Mouse (Mus musculus): ENCODE data around the gene Catsperz. TPM values are rescaled to one million over a fixed set of nuclear protein-coding genes. Genes with fewer than 3 reads are reported as not detected.

Catsperz gene
- polyA plus RNA-seq, 1 experiment from 2014 or later, result 1.4 TPM

DNA sequence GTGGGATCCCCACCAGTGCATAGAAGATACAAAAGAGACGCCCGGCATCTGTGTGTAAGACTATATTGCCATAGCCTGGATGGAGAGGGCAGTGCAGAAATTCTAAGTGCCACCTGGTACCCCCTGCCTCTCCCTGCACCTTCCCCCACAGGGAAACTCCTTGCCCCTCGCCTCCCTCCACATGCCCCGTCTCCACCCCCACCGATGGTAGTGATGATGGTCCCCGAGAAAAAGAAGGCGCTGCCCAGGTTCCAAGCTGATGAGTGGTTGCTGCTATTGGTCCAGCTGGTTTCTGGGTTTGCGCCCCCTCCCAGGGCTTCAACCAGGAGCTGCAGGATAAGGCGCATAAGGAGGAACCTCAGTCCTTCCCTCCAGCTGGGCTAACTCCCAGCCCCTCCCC is 2.9 kb upstream of the Catsperz start:
- ATAC-seq (ENCODE audit: insufficient number of reproducible peaks, insufficient read depth, low FRiP score, low read depth), result no peak
- H3K9me3 ChIP-seq (ENCODE audit: control insufficient read depth, low read length), result peaks cover 5% of the 10 kb centered on the region; the same call in 1 of the 2 replicates
- no peak overlapping the region for H3K4me3 ChIP-seq (ENCODE audit: control insufficient read depth in 1 of 2, insufficient read depth in 1 of 2, low read depth in 1 of 2, low read length in 2 of 2)
- peaks cover 78% of the 10 kb centered on the region for H3K27me3 ChIP-seq (ENCODE audit: control insufficient read depth, insufficient read depth, low read length)
- 13% methylated on average over 9 of the region's 9 CpGs for whole genome bisulfite sequencing
- H3K4me1 ChIP-seq (ENCODE audit: control insufficient read depth in 2 of 2, insufficient read depth in 2 of 2, low read length in 2 of 2), result peaks cover 2 to 24% of the 10 kb centered on the region in 2 experiments; a peak in 3 of 4 replicates
- no peak overlapping the region for H3K9ac ChIP-seq (ENCODE audit: low read length)
- H3K4me2 ChIP-seq (ENCODE audit: low read length), result no peak overlapping the region
- H3K36me3 ChIP-seq (ENCODE audit: control insufficient read depth, insufficient read depth, low read length), result no peaks in the 10 kb centered on the region
- no peak overlapping the region for H3K27ac ChIP-seq (replicated peaks in 1 of 2; ENCODE audit: control insufficient read depth in 1 of 2, insufficient read depth in 1 of 2, low read depth in 2 of 2, low read length in 2 of 2)

DNA sequence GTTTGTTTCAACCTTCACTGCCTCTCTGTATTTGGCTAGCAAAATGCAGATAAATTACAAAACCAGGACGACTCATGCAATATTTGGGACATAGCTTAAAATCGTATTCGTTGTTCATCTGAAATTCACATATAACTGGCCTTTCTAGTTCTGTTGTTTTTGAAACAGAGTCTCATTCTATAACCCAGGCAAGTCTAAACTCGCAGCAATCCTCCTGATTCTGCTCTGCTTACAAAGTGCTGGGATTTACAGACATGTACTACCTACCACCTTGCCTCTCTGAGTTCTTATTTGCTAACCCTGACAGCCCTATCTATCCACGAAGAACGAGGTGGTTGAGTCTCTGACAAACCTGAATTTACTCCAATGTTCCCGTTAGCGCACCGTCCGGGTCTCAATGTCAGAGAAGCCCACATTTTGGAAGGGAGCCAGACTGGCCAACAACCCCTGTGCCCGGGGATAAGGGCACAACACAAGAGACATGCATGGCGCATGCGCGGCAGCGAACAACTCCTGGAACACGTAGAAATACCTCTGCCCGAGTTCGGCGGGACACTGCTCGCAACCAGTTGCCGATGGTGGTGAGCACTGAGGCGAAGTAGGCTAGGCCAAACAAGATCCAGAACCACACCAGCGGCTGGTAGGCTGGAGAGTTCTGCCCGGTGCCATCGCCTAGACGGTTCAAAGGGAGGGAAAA is 1.5 kb upstream of the Catsperz start:
- Histone ChIP-seq H3K9ac (ENCODE audit: low read length) (peak overlapping the region; percentile 21; the same call in 1 of the 2 replicates), H3K27me3 (ENCODE audit: control insufficient read depth, insufficient read depth, low read length) (peaks cover 64% of the 10 kb centered on the region), H3K27ac (replicated peaks in 1 of 2; ENCODE audit: control insufficient read depth in 1 of 2, insufficient read depth in 1 of 2, low read depth in 2 of 2, low read length in 2 of 2) (no peak overlapping the region), H3K36me3 (ENCODE audit: control insufficient read depth, insufficient read depth, low read length) (no peaks in the 10 kb centered on the region), H3K4me3 (ENCODE audit: control insufficient read depth in 1 of 2, insufficient read depth in 1 of 2, low read depth in 1 of 2, low read length in 2 of 2) (peak overlapping the region; percentile 12 to 24; a peak in 2 of 4 replicates), H3K4me2 (ENCODE audit: low read length) (peak overlapping the region; percentile 58), H3K9me3 (ENCODE audit: control insufficient read depth, low read length) (peaks cover 5% of the 10 kb centered on the region; the same call in 1 of the 2 replicates), H3K4me1 (ENCODE audit: control insufficient read depth in 2 of 2, insufficient read depth in 2 of 2, low read length in 2 of 2) (peaks cover 8 to 33% of the 10 kb centered on the region in 2 experiments)
- ATAC-seq (ENCODE audit: insufficient number of reproducible peaks, insufficient read depth, low FRiP score, low read depth), result no peak
- WGBS, result 20% methylated on average over 26 of the region's 26 CpGs

DNA sequence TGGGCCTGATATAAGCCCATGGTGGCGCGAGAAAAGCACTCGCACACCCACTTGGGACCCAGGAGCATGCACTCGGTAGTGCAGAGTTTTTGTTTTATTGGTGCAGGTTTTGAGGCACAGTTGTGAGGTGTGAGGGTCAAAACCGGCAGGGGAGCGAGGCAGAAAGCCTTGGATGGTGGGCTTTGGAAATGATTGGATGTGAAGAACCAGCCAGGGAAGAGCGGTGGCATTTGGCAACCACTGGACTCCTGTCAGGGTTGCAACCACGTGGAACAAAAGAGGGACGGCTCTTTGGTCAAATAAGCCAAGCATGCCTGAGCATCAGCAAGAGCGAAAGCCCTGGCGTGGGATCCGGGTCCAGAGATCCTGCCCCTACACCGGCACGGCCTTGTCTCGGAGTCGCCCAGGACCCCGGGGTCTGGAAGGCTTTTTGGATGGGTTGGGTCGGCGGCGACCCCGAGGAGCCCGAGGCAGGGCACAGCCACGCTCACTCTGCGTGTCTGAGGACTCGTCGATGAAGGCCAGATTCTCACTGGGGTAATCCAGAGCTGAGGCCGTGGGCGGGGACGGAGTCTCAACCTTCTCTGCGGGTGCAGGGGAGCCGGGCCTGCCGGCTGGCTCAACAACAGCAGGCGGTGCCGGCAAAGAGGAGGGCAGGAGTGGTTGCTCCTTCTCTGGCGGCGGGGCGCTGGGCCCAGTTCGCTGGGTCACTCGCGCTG is 590 bp upstream of the Catsperz start:
- Histone ChIP-seq H3K4me2 (ENCODE audit: low read length) (no peak overlapping the region; the same call in 1 of the 2 replicates), H3K4me1 (ENCODE audit: control insufficient read depth in 2 of 2, insufficient read depth in 2 of 2, low read length in 2 of 2) (peaks cover 8 to 34% of the 10 kb centered on the region in 2 experiments), H3K27me3 (ENCODE audit: control insufficient read depth, insufficient read depth, low read length) (peaks cover 55% of the 10 kb centered on the region), H3K4me3 (ENCODE audit: control insufficient read depth in 1 of 2, insufficient read depth in 1 of 2, low read depth in 1 of 2, low read length in 2 of 2) (no peak overlapping the region), H3K27ac (replicated peaks in 1 of 2; ENCODE audit: control insufficient read depth in 1 of 2, insufficient read depth in 1 of 2, low read depth in 2 of 2, low read length in 2 of 2) (no peak overlapping the region), H3K9ac (ENCODE audit: low read length) (no peak overlapping the region), H3K36me3 (ENCODE audit: control insufficient read depth, insufficient read depth, low read length) (no peaks in the 10 kb centered on the region), H3K9me3 (ENCODE audit: control insufficient read depth, low read length) (peaks cover 5% of the 10 kb centered on the region; the same call in 1 of the 2 replicates)
- WGBS, result 16% methylated on average over 37 of the region's 40 CpGs
- no peak for ATAC-seq (ENCODE audit: insufficient number of reproducible peaks, insufficient read depth, low FRiP score, low read depth)

DNA sequence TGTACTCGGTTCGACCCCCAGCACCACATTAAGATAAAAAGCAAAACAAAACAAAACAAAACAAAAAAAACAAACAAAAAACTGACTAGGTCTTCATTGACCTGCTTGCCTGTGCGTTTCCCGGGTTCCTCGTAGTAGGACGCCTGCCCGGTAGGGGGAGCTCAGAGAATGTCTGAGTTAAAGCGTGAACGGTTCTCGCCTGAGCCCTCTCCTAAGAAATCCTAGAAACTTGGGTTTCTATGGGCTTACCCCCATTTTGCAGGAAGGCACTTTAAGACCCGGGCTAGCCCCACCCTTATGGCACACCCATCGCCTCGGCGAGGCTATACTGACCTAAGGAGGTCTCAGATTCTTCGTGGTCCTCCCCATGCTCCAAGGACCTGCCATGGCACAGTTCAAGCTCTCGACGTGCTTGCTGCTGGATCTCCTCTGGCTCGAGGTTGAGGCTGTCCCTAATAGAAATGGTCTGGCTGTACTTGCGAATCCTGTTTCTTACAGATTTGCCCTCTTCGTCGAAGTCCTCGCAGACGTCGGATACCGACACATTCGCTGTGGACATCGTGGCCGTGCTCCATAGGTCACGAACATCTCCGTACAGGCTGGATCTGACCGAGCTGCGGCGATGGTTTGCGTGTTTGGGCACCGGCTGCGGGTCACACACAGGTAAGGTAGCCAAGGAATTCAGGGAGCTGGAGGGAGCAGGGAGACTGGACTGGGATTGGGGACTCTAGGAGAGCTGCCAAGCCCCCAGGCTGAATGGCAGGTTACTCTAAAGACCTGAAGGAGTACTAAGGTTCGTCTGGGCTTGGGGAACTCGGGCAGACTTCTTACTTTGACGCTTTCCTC is 496 bp downstream of the Catsperz start:
- H3K27me3 ChIP-seq (ENCODE audit: control insufficient read depth, insufficient read depth, low read length), result peaks cover 47% of the 10 kb centered on the region
- H3K27ac ChIP-seq (replicated peaks in 1 of 2; ENCODE audit: control insufficient read depth in 1 of 2, insufficient read depth in 1 of 2, low read depth in 2 of 2, low read length in 2 of 2), result no peak overlapping the region
- H3K9ac ChIP-seq (ENCODE audit: low read length), result no peak overlapping the region
- peaks cover 4% of the 10 kb centered on the region; the same call in 1 of the 2 replicates for H3K36me3 ChIP-seq (ENCODE audit: control insufficient read depth, insufficient read depth, low read length)
- WGBS, result 4% methylated on average over 39 of the region's 39 CpGs
- H3K4me2 ChIP-seq (ENCODE audit: low read length), result peak overlapping the region; percentile 57
- H3K4me3 ChIP-seq (ENCODE audit: control insufficient read depth in 1 of 2, insufficient read depth in 1 of 2, low read depth in 1 of 2, low read length in 2 of 2), result peak overlapping the region in 1 of 2 experiments; percentile 23; a peak in 2 of 4 replicates
- H3K9me3 ChIP-seq (ENCODE audit: control insufficient read depth, low read length), result peaks cover 5% of the 10 kb centered on the region; the same call in 1 of the 2 replicates
- H3K4me1 ChIP-seq (ENCODE audit: control insufficient read depth in 2 of 2, insufficient read depth in 2 of 2, low read length in 2 of 2), result peaks cover 16 to 45% of the 10 kb centered on the region in 2 experiments
- ATAC-seq (ENCODE audit: insufficient number of reproducible peaks, insufficient read depth, low FRiP score, low read depth), result no peak

DNA sequence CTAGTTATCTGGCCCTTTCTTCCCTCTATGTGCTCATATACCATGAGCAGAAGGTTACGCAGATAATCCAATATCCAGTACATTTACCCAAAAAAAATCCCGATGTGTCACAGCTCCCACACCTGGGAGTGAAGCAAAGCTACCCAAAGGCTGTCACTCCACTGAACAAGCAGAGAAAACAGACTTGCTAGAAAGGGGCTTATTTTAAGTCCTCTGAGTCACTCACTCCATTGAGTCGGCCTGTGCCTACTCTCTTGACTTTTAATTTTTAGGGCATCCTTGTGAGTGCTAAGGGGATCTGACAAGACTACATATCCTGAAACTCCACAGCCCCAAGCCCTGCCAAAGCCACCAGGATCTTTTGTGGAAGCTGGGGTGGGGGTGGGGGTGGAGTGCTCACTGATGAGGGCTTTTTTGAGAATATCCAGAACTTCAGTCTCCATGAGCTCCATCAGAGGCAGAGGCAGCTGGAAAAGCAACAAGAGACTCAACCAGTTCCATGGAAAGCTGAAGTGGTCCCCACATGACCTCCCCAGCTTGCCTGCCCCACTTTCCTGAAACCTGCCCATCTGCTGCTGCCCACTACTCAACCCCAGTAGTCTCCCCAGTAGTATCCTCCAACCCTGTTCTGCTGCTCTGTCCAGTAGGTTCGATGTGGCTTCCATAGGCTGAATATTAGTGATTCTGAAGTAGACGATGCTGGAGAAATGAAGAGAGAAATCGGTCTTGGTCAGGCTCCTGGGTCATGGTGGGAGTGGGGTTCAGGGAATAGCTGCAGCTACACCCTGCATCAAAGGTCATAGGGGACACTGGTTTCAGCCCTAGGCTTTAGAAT is 2.1 kb downstream of the Catsperz start:
- Histone ChIP-seq H3K27me3 (ENCODE audit: control insufficient read depth, insufficient read depth, low read length) (peaks cover 36% of the 10 kb centered on the region), H3K4me3 (ENCODE audit: control insufficient read depth in 1 of 2, insufficient read depth in 1 of 2, low read depth in 1 of 2, low read length in 2 of 2) (peak overlapping the region; percentile 46 to 80; a peak in 3 of 4 replicates), H3K9ac (ENCODE audit: low read length) (peak overlapping the region; percentile 74), H3K27ac (replicated peaks in 1 of 2; ENCODE audit: control insufficient read depth in 1 of 2, insufficient read depth in 1 of 2, low read depth in 2 of 2, low read length in 2 of 2) (peak overlapping the region; percentile 87 to 90), H3K4me1 (ENCODE audit: control insufficient read depth in 2 of 2, insufficient read depth in 2 of 2, low read length in 2 of 2) (peaks cover 16 to 48% of the 10 kb centered on the region in 2 experiments), H3K4me2 (ENCODE audit: low read length) (peak overlapping the region; percentile 85), H3K9me3 (ENCODE audit: control insufficient read depth, low read length) (peaks cover 5% of the 10 kb centered on the region; the same call in 1 of the 2 replicates), H3K36me3 (ENCODE audit: control insufficient read depth, insufficient read depth, low read length) (peaks cover 12% of the 10 kb centered on the region)
- no peak for ATAC-seq (ENCODE audit: insufficient number of reproducible peaks, insufficient read depth, low FRiP score, low read depth)
- 62% methylated on average over 6 of the region's 6 CpGs for WGBS

DNA sequence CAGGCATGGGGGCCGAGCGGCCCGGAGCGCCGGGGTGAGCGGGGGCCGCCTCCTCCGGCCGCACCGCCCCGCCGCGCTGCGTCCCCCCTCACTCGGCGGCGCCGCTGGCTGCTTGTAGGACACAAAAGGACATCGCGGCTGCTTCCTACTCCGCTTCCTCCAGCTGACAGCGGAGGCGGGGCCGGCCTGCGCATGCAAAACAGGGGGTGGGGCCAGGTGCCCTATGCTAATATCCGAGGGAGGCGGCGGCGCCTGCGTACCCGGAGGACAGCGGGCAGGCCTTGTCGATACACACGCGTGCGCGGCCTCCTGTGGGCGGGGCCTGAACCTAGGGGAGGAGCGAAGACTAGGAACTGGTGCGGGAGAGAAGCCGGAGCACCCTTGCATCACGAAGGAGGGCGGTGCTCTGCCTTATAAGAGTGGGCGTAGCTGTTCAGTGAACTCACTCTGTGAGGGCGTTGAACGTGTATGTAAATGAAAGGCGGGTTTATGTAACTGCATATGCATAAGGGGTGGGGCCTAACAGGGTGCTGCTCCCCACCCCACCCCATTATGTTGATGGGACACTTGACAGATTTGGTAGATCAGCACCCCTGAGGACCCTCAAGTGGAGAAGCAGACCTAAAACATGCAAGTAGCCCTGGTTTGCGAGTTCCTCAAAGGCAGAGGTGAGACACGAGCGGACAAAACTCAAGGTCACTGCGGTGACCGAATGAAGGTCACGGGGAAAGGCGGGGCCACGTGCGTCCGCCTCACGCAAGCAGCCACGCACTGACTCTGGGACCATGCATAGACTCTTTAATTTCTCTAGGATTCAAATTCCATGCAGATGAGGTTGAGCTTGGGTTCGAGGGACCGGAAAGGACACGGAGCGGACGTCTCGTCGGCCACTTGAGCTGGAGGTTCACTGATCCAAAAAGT is 3.3 kb downstream of the Catsperz start, which contains the start of gene Esrra:
Esrra (minus strand) TSS at position 167 of the 921 bp plus-strand sequence.
- under 1% methylated on average over 59 of the region's 66 CpGs for WGBS
- H3K4me2 ChIP-seq (ENCODE audit: low read length), result peak within 1 kb of the TSS; percentile 85
- H3K9ac ChIP-seq (ENCODE audit: low read length), result peak within 1 kb of the TSS; percentile 94
- peaks cover 16 to 45% of the 10 kb centered on the region in 2 experiments for H3K4me1 ChIP-seq (ENCODE audit: control insufficient read depth in 2 of 2, insufficient read depth in 2 of 2, low read length in 2 of 2)
- peaks cover 20% of the 10 kb centered on the region for H3K36me3 ChIP-seq (ENCODE audit: control insufficient read depth, insufficient read depth, low read length)
- peak within 1 kb of the TSS; percentile 80 to 82 for H3K4me3 ChIP-seq (ENCODE audit: control insufficient read depth in 1 of 2, insufficient read depth in 1 of 2, low read depth in 1 of 2, low read length in 2 of 2)
- peaks cover 5% of the 10 kb centered on the region; the same call in 1 of the 2 replicates for H3K9me3 ChIP-seq (ENCODE audit: control insufficient read depth, low read length)
- ATAC-seq (ENCODE audit: insufficient number of reproducible peaks, insufficient read depth, low FRiP score, low read depth), result peak; percentile 93
- peaks cover 24% of the 10 kb centered on the region for H3K27me3 ChIP-seq (ENCODE audit: control insufficient read depth, insufficient read depth, low read length)
- H3K27ac ChIP-seq (replicated peaks in 1 of 2; ENCODE audit: control insufficient read depth in 1 of 2, insufficient read depth in 1 of 2, low read depth in 2 of 2, low read length in 2 of 2), result peak within 1 kb of the TSS; percentile 87 to 96

Measured in heart, embryonic 14.5 days (tissue).